Mouse (Mus musculus): ENCODE results near the gene Prep. TPM values are rescaled to one million over a fixed set of nuclear protein-coding genes. Genes with fewer than 3 reads are reported as not detected.
A peak's percentile ranks its signal among the peaks of the same experiment; 100 is the strongest.
"Not testable (repeated sequence)": the region's sequence is repeated elsewhere in the genome, so short reads cannot be mapped to it uniquely, and the experiment has no call there.

Prep gene
- polyA plus RNA-seq, 1 experiment from 2014 or later: 24.1 TPM

- Histone ChIP-seq H3K27me3 (replicated peaks) (no peaks in the 10 kb centered on the region), H3K36me3 (peaks cover 42% of the 10 kb centered on the region), H3K9me3 (replicated peaks) (no peaks in the 10 kb centered on the region), H3K27ac (replicated peaks) (no peak overlapping the region), H3K9ac (replicated peaks) (no peak overlapping the region), H3K4me3 (replicated peaks) (no peak overlapping the region), H3K4me1 (peaks cover 15% of the 10 kb centered on the region), H3K4me2 (no peak overlapping the region)
- 49% methylated on average over 5 of the region's 5 CpGs for WGBS
- no peak for ATAC-seq (ENCODE audit: low FRiP score)
These were observed 84.1 kb downstream of the Prep start for GRCm38 (mm10) chr10:45151137-45151536.

- Histone ChIP-seq H3K9me3 (replicated peaks) (no peaks in the 10 kb centered on the region), H3K4me3 (replicated peaks) (no peak overlapping the region), H3K4me1 (peaks cover 8% of the 10 kb centered on the region), H3K4me2 (no peak overlapping the region), H3K27me3 (replicated peaks) (no peaks in the 10 kb centered on the region), H3K27ac (replicated peaks) (peak overlapping the region; percentile 34; the same call in 1 of the 2 replicates), H3K9ac (replicated peaks) (no peak overlapping the region), H3K36me3 (peaks cover 47% of the 10 kb centered on the region)
- WGBS: 72% methylated on average over 12 of the region's 12 CpGs
- peak; percentile 30 for ATAC-seq (ENCODE audit: low FRiP score)
These were observed 85.0 kb downstream of the Prep start for GRCm38 (mm10) chr10:45151771-45152692.

- H3K9me3 ChIP-seq (replicated peaks): no peaks in the 10 kb centered on the region
- peaks cover 7% of the 10 kb centered on the region; the same call in 1 of the 2 replicates for H3K4me1 ChIP-seq
- H3K4me3 ChIP-seq (replicated peaks): no peak overlapping the region
- no peak overlapping the region for H3K27ac ChIP-seq (replicated peaks)
- H3K36me3 ChIP-seq: peaks cover 57% of the 10 kb centered on the region
- 94% methylated on average over 14 of the region's 14 CpGs for WGBS
- no peaks in the 10 kb centered on the region for H3K27me3 ChIP-seq (replicated peaks)
- no peak overlapping the region for H3K9ac ChIP-seq (replicated peaks)
- H3K4me2 ChIP-seq: no peak overlapping the region
- ATAC-seq (ENCODE audit: low FRiP score): no peak
These were observed 87.6 kb downstream of the Prep start for GRCm38 (mm10) chr10:45154557-45155060.

GRCm38 (mm10) chr10:45165851-45166250 lies 98.8 kb downstream of the Prep start:
- no peaks in the 10 kb centered on the region for H3K36me3 ChIP-seq
- H3K9ac ChIP-seq (replicated peaks): no peak overlapping the region
- H3K4me1 ChIP-seq: no peaks in the 10 kb centered on the region
- no peaks in the 10 kb centered on the region for H3K9me3 ChIP-seq (replicated peaks)
- H3K27me3 ChIP-seq (replicated peaks): no peaks in the 10 kb centered on the region
- ATAC-seq (ENCODE audit: low FRiP score): no peak
- H3K27ac ChIP-seq (replicated peaks): no peak overlapping the region
- 88% methylated on average over 8 of the region's 8 CpGs for WGBS
- H3K4me2 ChIP-seq: no peak overlapping the region
- H3K4me3 ChIP-seq (replicated peaks): no peak overlapping the region

GRCm38 (mm10) chr10:45173927-45174326 lies 106.9 kb downstream of the Prep start:
- no peak for ATAC-seq (ENCODE audit: low FRiP score)
- Histone ChIP-seq H3K9ac (replicated peaks) (no peak overlapping the region), H3K27ac (replicated peaks) (no peak overlapping the region), H3K36me3 (no peaks in the 10 kb centered on the region), H3K4me2 (no peak overlapping the region), H3K27me3 (replicated peaks) (no peaks in the 10 kb centered on the region), H3K9me3 (replicated peaks) (no peaks in the 10 kb centered on the region), H3K4me1 (no peaks in the 10 kb centered on the region), H3K4me3 (replicated peaks) (no peak overlapping the region)
- WGBS: 81% methylated on average over 8 of the region's 8 CpGs

GRCm38 (mm10) chr10:45174345-45174744 lies 107.3 kb downstream of the Prep start:
- no peak overlapping the region for H3K4me3 ChIP-seq (replicated peaks)
- no peaks in the 10 kb centered on the region for H3K4me1 ChIP-seq
- no peak for ATAC-seq (ENCODE audit: low FRiP score)
- WGBS: 69% methylated on average over 3 of the region's 3 CpGs
- H3K9me3 ChIP-seq (replicated peaks): no peaks in the 10 kb centered on the region
- H3K36me3 ChIP-seq: no peaks in the 10 kb centered on the region
- no peak overlapping the region for H3K4me2 ChIP-seq
- no peak overlapping the region for H3K27ac ChIP-seq (replicated peaks)
- no peaks in the 10 kb centered on the region for H3K27me3 ChIP-seq (replicated peaks)
- no peak overlapping the region for H3K9ac ChIP-seq (replicated peaks)

- WGBS: 87% methylated on average over 2 of the region's 5 CpGs
- H3K9me3 ChIP-seq (replicated peaks); H3K4me3 ChIP-seq (replicated peaks); ATAC-seq (ENCODE audit: low FRiP score); H3K27ac ChIP-seq (replicated peaks); H3K27me3 ChIP-seq (replicated peaks); H3K4me1 ChIP-seq; H3K4me2 ChIP-seq; H3K9ac ChIP-seq (replicated peaks); H3K36me3 ChIP-seq: not testable (repeated sequence)
These were observed 110.8 kb downstream of the Prep start, which contains the start of gene Popdc3 for GRCm38 (mm10) chr10:45177798-45178197. Gene Popdc3 (plus strand): TSS chr10:45178098.

- ATAC-seq (ENCODE audit: low FRiP score): no peak
- no peaks in the 10 kb centered on the region for H3K4me1 ChIP-seq
These were observed 113.8 kb downstream of the Prep start for GRCm38 (mm10) chr10:45180677-45181326.

GRCm38 (mm10) chr10:45181344-45181743 lies 114.3 kb downstream of the Prep start:
- no peak overlapping the region for H3K27ac ChIP-seq (replicated peaks)
- H3K36me3 ChIP-seq: no peaks in the 10 kb centered on the region
- ATAC-seq (ENCODE audit: low FRiP score): no peak
- no peaks in the 10 kb centered on the region for H3K4me1 ChIP-seq
- H3K9ac ChIP-seq (replicated peaks): no peak overlapping the region
- H3K27me3 ChIP-seq (replicated peaks): no peaks in the 10 kb centered on the region
- H3K4me3 ChIP-seq (replicated peaks): no peak overlapping the region
- no peaks in the 10 kb centered on the region for H3K9me3 ChIP-seq (replicated peaks)
- WGBS: 85% methylated on average over 3 of the region's 3 CpGs
- no peak overlapping the region for H3K4me2 ChIP-seq

More at GRCm38 (mm10) chr10:45180677-45181326, 113.8 kb downstream of the Prep start:
- H3K27me3 ChIP-seq (replicated peaks): no peaks in the 10 kb centered on the region
- H3K27ac ChIP-seq (replicated peaks): no peak overlapping the region
- H3K9me3 ChIP-seq (replicated peaks): no peaks in the 10 kb centered on the region
- WGBS: 96% methylated on average over 4 of the region's 4 CpGs
- H3K4me3 ChIP-seq (replicated peaks): no peak overlapping the region
- no peak overlapping the region for H3K9ac ChIP-seq (replicated peaks)
- H3K36me3 ChIP-seq: no peaks in the 10 kb centered on the region
- no peak overlapping the region for H3K4me2 ChIP-seq

GRCm38 (mm10) chr10:45185457-45185856 lies 118.5 kb downstream of the Prep start:
- Histone ChIP-seq H3K27me3 (replicated peaks) (no peaks in the 10 kb centered on the region), H3K27ac (replicated peaks) (no peak overlapping the region), H3K36me3 (no peaks in the 10 kb centered on the region), H3K4me1 (no peaks in the 10 kb centered on the region), H3K9me3 (replicated peaks) (no peaks in the 10 kb centered on the region), H3K4me2 (no peak overlapping the region), H3K4me3 (replicated peaks) (no peak overlapping the region), H3K9ac (replicated peaks) (no peak overlapping the region)
- ATAC-seq (ENCODE audit: low FRiP score): no peak
- WGBS: 91% methylated on average over 2 of the region's 2 CpGs

GRCm38 (mm10) chr10:45193330-45194310 lies 126.6 kb downstream of the Prep start:
- Histone ChIP-seq H3K4me1 (peaks cover 9% of the 10 kb centered on the region), H3K36me3 (no peaks in the 10 kb centered on the region), H3K27me3 (replicated peaks) (no peaks in the 10 kb centered on the region), H3K9me3 (replicated peaks) (no peaks in the 10 kb centered on the region), H3K27ac (replicated peaks) (peak overlapping the region; percentile 51), H3K9ac (replicated peaks) (no peak overlapping the region), H3K4me2 (no peak overlapping the region), H3K4me3 (replicated peaks) (no peak overlapping the region)
- peak; percentile 64 for ATAC-seq (ENCODE audit: low FRiP score)
- 18% methylated on average over 14 of the region's 14 CpGs for WGBS

All from neural tube, embryonic 15.5 days (tissue).